Mouse (Mus musculus): ENCODE data around the gene Vwf.

Gene Vwf

GRCm38 (mm10) chr6:125546474-125546873, at the start of gene Vwf:
Gene Vwf (plus strand): TSS chr6:125546774.
- no peak for DNase-seq

- DNase-seq = no peak
These were observed 48.5 kb upstream of the Vwf start for GRCm38 (mm10) chr6:125498062-125498461.

- DNase-seq = no peak
These were observed 43.3 kb upstream of the Vwf start for GRCm38 (mm10) chr6:125503186-125503802.

- no peak for DNase-seq
These were observed 41.8 kb upstream of the Vwf start for GRCm38 (mm10) chr6:125504622-125505355.

GRCm38 (mm10) chr6:125506427-125506826, 40.1 kb upstream of the Vwf start:
- DNase-seq = no peak

GRCm38 (mm10) chr6:125509783-125510182, 36.8 kb upstream of the Vwf start:
- DNase-seq = no peak

- DNase-seq = no peak
These were observed 35.9 kb upstream of the Vwf start for GRCm38 (mm10) chr6:125510645-125511044.

GRCm38 (mm10) chr6:125511196-125511595, 35.4 kb upstream of the Vwf start:
- DNase-seq = no peak

GRCm38 (mm10) chr6:125512950-125513596, 33.5 kb upstream of the Vwf start:
- no peak for DNase-seq

GRCm38 (mm10) chr6:125515503-125516315, 30.9 kb upstream of the Vwf start:
- no peak for DNase-seq

- no peak for DNase-seq
These were observed 24.9 kb upstream of the Vwf start for GRCm38 (mm10) chr6:125521558-125522193.

GRCm38 (mm10) chr6:125524027-125524426, 22.5 kb upstream of the Vwf start:
- DNase-seq = no peak

- no peak for DNase-seq
These were observed 20.5 kb upstream of the Vwf start for GRCm38 (mm10) chr6:125526066-125526465.

- DNase-seq = no peak
These were observed 17.9 kb upstream of the Vwf start for GRCm38 (mm10) chr6:125528614-125529200.

- DNase-seq = no peak
These were observed 17.1 kb upstream of the Vwf start for GRCm38 (mm10) chr6:125529479-125529878.

- no peak for DNase-seq
These were observed 13.4 kb upstream of the Vwf start for GRCm38 (mm10) chr6:125533104-125533650.

GRCm38 (mm10) chr6:125534990-125535389, 11.6 kb upstream of the Vwf start:
- DNase-seq = no peak

GRCm38 (mm10) chr6:125538469-125538868, 8.1 kb upstream of the Vwf start:
- DNase-seq = no peak

GRCm38 (mm10) chr6:125539423-125539822, 7.2 kb upstream of the Vwf start:
- DNase-seq = no peak

- DNase-seq = no peak
These were observed 6.4 kb upstream of the Vwf start for GRCm38 (mm10) chr6:125540199-125540598.

GRCm38 (mm10) chr6:125540826-125541225, 5.7 kb upstream of the Vwf start:
- no peak for DNase-seq

GRCm38 (mm10) chr6:125541296-125541695, 5.3 kb upstream of the Vwf start:
- DNase-seq = no peak

Measured in cerebellum, adult 11-12 months (tissue).